Mouse (Mus musculus): ENCODE results near the gene Svs2. TPM values are rescaled to one million over a fixed set of nuclear protein-coding genes. Genes with fewer than 3 reads are reported as not detected.

Svs2 gene
- total RNA-seq, 2 experiments from 2014 or later = not detected

Other genes starting within 250 kb of the Svs2 start
- gene Ywhab, start 243.5 kb downstream of the Svs2 start, total RNA-seq (2021) = 100 to 1,000 TPM; 445 to 487 TPM
- gene Pabpc1l, start 213.0 kb downstream of the Svs2 start, total RNA-seq (2021) = under 1 TPM in 1 of 2 experiments, not detected in 1; 0.71 TPM
- gene Stk4, start 168.1 kb downstream of the Svs2 start, total RNA-seq (2021) = 10 to 100 TPM; 37.4 to 45.4 TPM
- gene Tomm34, start 167.3 kb downstream of the Svs2 start, total RNA-seq (2021) = 10 to 100 TPM; 62.5 to 65.0 TPM
- gene Kcns1, start 67.4 kb downstream of the Svs2 start, total RNA-seq (2021) = 10 to 100 TPM; 14.2 to 17.2 TPM
- gene Wfdc5, start 55.7 kb downstream of the Svs2 start, total RNA-seq (2021) = not detected
- gene Wfdc12, start 47.9 kb downstream of the Svs2 start, total RNA-seq (2021) = not detected
- gene Wfdc15a, start 38.3 kb downstream of the Svs2 start, total RNA-seq (2021) = not detected
- gene Wfdc15b, start 16.8 kb downstream of the Svs2 start, total RNA-seq (2021) = not detected
- gene Svs3b, start 18.2 kb upstream of the Svs2 start, total RNA-seq (2021) = not detected
- gene Svs4, start 40.0 kb upstream of the Svs2 start, total RNA-seq (2021) = not detected
- not detected for gene Svs3a, start 50.8 kb upstream of the Svs2 start, total RNA-seq (2021)
- gene Svs6, start 78.3 kb upstream of the Svs2 start, total RNA-seq (2021) = not detected
- gene Svs5, start 94.3 kb upstream of the Svs2 start, total RNA-seq (2021) = not detected
- gene Slpi, start 150.6 kb upstream of the Svs2 start, total RNA-seq (2021) = not detected
- gene Rbpjl, start 164.7 kb upstream of the Svs2 start, total RNA-seq (2021) = under 1 TPM; 0.41 to 0.43 TPM
- 10 to 100 TPM; 11.5 to 13.8 TPM for gene Matn4, start 166.7 kb upstream of the Svs2 start, total RNA-seq (2021)
- 10 to 100 TPM; 86.7 to 90.7 TPM for gene Sdc4, start 205.4 kb upstream of the Svs2 start, total RNA-seq (2021)
- 10 to 100 TPM; 38.0 to 39.7 TPM for gene Sys1, start 218.5 kb upstream of the Svs2 start, total RNA-seq (2021)
- 10 to 100 TPM; 11.4 to 13.1 TPM for gene Gm20458, start 222.5 kb upstream of the Svs2 start, total RNA-seq (2021)
- not detected for gene Trp53tg5, start 235.3 kb upstream of the Svs2 start, total RNA-seq (2021)
- 100 to 1,000 TPM; 114 to 127 TPM for gene Dbndd2, start 247.6 kb upstream of the Svs2 start, total RNA-seq (2021)

Data from left cerebral cortex, postnatal 25 days (tissue).